Mouse (Mus musculus): ENCODE measurements around the gene Col18a1.

The Col18a1 gene

GRCm38 (mm10) chr10:77165963-77166717 is at the start of gene Col18a1:
Gene Col18a1, minus strand, starts transcription at chr10:77166548.
- in situ Hi-C loops (cut with MboI, MseI), result no loop called here

GRCm38 (mm10) chr10:77215641-77216040 is 49.3 kb upstream of the Col18a1 start:
- in situ Hi-C loops (cut with MboI, MseI), result no loop called here

DNA sequence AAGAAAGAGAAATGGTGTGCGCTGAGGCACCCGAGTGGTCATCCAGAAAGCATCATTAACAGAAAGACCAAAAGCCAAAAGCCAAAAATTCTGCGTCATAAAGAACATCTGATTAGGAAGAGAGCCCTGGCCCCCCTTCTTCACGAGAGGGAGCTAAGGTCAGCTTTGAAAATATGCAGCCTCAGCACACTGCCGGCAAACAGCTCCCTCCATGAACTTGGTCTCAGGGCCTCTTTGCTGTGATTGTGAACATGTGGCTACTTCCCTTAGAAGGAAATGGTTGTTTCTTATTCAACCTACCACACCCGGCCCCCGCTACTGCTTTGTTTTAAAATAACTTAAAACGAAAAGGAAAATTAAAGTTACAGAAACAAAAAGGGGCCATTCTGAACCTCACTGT is 48.2 kb upstream of the Col18a1 start:
- in situ Hi-C loops (cut with MboI, MseI), result no loop called here

DNA sequence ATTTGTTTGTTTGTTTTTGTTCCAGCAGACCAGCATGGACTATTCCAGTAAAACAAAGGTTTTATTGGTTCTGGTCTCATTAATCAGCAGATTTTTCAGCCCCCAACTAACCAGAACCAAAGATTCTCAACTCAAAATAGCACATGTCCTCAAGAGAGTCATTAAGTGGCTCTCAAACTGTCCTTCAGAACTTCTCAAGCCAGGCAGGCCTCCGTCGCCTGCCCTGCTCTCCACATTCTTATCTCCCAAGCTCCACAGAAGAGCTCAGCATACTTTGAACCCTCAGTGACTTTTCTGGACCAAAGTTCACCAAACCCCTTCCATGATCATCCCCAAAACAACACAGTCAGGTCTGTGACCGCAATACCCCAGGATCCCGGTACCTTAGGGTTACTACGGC is 47.1 kb upstream of the Col18a1 start:
- in situ Hi-C loops (cut with MboI, MseI), result no loop called here

GRCm38 (mm10) chr10:77212354-77213120 is 46.2 kb upstream of the Col18a1 start:
- in situ Hi-C loops (cut with MboI, MseI), result no loop called here

- in situ Hi-C loops (cut with MboI, MseI), result no loop called here
Measured at GRCm38 (mm10) chr10:77211116-77211570, 44.8 kb upstream of the Col18a1 start.

DNA sequence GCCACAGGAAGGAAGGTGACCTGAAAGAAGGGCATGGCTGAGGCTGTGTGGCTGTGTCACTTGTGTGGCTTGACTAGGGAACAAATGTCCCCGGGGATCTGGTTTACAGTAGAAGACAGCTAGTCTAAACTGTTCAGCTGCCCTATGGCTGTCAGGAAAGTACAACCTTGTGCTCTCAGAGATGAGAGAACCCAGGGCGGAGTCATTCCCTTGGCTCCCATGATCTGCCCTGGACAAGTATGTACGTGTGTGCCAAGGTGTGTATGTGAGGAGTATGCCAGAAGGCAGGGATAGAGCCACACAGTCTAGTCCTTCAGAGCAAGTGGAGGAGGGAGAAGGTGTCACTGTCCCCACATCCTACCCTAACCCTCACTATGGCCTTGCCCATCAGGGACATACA is 44.3 kb upstream of the Col18a1 start:
- in situ Hi-C loops (cut with MboI, MseI), result no loop called here

DNA sequence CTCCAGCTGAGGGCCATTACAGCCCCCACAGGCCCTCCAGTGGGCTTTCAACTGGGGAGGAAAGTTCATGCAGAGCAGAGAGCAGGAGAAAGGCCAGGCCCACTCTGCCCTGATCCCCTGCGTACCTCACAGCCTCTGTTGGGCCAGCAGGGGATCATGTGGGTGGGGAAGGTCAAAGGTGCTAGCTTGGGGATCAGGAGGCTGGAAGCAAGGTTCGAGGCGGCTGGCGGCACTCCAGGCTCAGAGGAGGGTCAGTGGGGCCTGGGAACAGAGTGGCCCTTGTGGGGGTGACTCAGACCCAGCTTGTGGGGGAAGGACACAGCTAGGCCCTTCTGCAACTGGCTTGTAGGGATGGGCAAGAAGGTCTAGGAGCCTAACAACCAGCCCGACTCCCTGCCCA is 42.9 kb upstream of the Col18a1 start:
- in situ Hi-C loops (cut with MboI, MseI), result no loop called here

GRCm38 (mm10) chr10:77206565-77207079 is 40.3 kb upstream of the Col18a1 start:
- in situ Hi-C loops (cut with MboI, MseI), result no loop called here

DNA sequence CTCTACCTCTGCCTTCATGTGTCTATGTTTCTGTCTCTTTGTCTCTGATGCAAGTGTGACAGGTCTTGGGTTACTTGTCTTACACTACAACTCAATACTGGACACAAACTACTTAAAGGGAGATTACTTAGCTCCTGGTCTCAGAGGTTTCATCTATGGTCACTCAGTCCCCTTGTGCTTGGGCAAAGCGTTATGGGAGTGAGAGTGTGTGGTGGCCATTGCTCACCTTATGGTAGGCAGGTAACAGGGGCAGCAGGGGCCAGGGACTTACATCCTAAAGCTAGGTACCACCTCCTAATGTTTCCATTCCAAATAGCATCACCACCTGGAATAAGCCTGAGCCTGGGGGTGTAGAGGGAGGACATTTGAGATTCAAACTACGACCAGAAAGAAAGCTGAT is 39.8 kb upstream of the Col18a1 start:
- in situ Hi-C loops (cut with MboI, MseI), result no loop called here

GRCm38 (mm10) chr10:77203960-77204359 is 37.6 kb upstream of the Col18a1 start:
- in situ Hi-C loops (cut with MboI, MseI), result no loop called here

- in situ Hi-C loops (cut with MboI, MseI), result no loop called here
Measured at GRCm38 (mm10) chr10:77201919-77202318, 35.6 kb upstream of the Col18a1 start.

- in situ Hi-C loops (cut with MboI, MseI), result no loop called here
Measured at GRCm38 (mm10) chr10:77200295-77200694, 33.9 kb upstream of the Col18a1 start.

GRCm38 (mm10) chr10:77199229-77199628 is 32.9 kb upstream of the Col18a1 start:
- in situ Hi-C loops (cut with MboI, MseI), result no loop called here

- in situ Hi-C loops (cut with MboI, MseI), result no loop called here
Measured at GRCm38 (mm10) chr10:77197469-77198209, 31.3 kb upstream of the Col18a1 start.

GRCm38 (mm10) chr10:77196676-77197075 is 30.3 kb upstream of the Col18a1 start:
- in situ Hi-C loops (cut with MboI, MseI), result no loop called here

GRCm38 (mm10) chr10:77196115-77196514 is 29.8 kb upstream of the Col18a1 start:
- in situ Hi-C loops (cut with MboI, MseI), result no loop called here

DNA sequence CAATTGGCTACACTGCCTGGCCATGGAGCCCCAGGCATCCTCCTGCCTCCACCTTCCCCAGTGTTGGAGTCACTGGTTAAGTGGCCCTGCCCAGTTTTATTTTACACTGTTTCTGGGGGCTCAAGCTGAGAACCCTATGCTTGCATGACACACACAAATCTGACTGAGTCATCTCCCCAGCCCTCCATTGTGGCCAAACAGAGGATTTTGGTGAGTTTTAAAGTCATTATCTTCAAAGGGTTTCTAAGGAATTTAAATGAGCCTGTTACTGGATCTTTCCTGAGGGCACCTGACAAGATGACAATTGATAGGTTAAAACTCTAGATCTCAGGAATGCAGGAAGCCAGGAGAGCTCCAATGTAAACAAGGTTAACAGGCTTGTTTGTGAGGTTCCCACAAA is 27.1 kb upstream of the Col18a1 start:
- in situ Hi-C loops (cut with MboI, MseI), result no loop called here

DNA sequence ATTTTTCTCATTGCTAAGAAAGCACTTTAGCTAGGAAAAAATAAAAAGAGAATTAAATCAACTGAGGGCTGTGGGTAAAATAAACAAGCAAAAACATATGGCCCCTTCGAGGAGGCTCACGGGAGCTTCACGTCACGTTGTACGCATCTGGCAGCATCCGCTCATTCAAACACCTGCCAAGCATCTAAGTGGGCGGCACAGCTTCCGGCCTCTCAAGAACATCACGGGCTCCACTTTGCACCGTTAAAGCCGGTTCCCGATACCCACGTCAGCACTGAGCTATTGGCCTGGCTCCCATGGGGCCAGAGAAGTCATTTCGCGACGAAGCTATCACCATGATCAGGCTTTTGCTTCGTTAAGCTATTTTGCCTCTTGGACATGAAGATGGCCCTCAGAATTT is 26.4 kb upstream of the Col18a1 start:
- in situ Hi-C loops (cut with MboI, MseI), result no loop called here

DNA sequence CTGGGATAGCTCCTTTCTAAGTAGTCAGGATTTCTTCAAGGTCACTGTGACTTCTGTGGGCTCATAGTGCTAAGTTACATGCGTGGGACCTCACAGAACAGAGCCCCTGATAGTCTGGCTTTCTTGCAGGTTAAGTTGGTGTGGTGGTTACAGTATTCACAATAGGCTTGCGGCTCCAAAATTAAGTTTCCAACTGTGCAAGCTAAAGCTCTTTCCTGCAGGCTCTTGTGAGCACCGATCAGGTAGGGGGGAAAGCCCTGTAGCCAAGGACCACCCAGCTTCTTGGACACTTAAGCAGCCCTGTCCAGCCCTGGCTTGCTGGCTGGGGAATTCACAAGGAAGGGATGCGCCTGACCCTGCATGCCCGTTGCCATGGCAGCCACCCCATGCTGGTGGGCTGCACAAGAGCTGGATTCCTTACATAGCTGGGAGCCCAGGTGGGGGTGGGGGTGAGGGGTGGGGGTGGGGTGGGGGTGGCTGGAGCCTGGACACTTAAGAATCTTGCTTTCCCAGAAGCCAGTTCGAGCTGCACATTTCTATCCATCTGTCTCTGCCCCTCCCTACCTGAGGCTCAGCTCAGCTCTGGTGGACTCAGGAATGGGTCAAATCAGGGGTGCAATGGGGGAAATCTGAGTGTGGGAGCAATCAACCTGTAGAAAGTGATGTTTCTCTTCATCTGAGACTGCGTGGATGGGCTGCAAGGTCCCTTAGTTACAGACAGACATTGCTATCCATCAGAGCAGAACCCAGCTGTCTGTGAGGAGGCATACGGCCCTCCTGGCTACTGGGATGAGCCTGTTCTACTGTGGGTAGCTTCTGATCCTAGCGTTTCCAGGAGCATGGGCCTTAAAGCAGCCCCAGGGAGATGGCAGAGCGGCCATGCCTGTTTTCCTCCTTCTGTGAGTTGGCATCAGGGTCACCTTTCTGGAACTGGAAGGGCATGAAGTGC is 24.9 kb upstream of the Col18a1 start:
- in situ Hi-C loops (cut with MboI, MseI), result no loop called here

DNA sequence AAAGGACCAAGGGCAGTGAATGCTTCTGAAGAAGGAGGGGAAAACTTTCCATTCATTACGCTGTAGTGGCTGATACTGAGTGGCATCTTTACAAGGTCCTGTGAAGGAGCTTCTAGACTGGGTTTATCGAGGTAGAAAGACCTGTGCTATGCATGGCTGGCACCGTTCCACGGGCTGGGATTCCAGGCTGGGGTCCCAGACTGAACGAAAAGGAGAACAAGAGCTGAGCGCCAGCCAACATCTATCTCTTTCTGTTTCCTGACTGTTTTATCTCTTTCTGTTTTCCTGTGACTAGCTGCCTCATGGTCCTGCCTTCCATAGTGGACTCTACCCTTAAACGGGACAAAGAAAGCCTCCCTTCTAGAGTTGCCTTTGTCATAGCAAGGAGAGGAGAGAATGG is 21.1 kb upstream of the Col18a1 start:
- in situ Hi-C loops (cut with MboI, MseI), result no loop called here
